Mouse (Mus musculus) forebrain, embryonic 11.5 days (tissue): ENCODE results near the gene Baz2b. TPM values are rescaled to one million over a fixed set of nuclear protein-coding genes. Genes with fewer than 3 reads are reported as not detected.

ENCODE experiments used
- ATAC-seq: fragments of 200-750 bp; cut with Nextera tagmentation; replicated peaks from 2 replicates; pipeline ENCODE4 v1.8.0; 2017; ENCODE audit warnings: moderate TSS enrichment; ENCODE audit not compliant: low FRiP score
- DNase-seq: peaks from one replicate; pipeline ENCODE4 v3.0.0-alpha.2; 2017; ENCODE audit warnings: low spot score
- H3K27ac ChIP-seq: fragments of 300-500 bp; sonication (generic); 2 replicates; pipeline ENCODE4 v1.5.1; 2014; ENCODE audit warnings: low read depth, low read length
- H3K27me3 ChIP-seq: fragments of 300-500 bp; sonication (generic); 2 replicates; pipeline ENCODE4 v1.6.1; 2014; ENCODE audit warnings: mild to moderate bottlenecking, low read length, mixed read lengths; ENCODE audit not compliant: control insufficient read depth, insufficient read depth
- H3K36me3 ChIP-seq: fragments of 300-500 bp; sonication (generic); 2 replicates; pipeline ENCODE4 v1.6.1; 2014; ENCODE audit warnings: mild to moderate bottlenecking, low read length, moderate library complexity, mixed read lengths; ENCODE audit not compliant: control insufficient read depth, insufficient read depth
- H3K4me1 ChIP-seq: fragments of 300-500 bp; sonication (generic); replicated peaks from 2 replicates; pipeline ENCODE4 v1.6.1; 2014; ENCODE audit warnings: low read length, mixed read lengths; ENCODE audit not compliant: control insufficient read depth, insufficient read depth
- H3K4me2 ChIP-seq: fragments of 300-500 bp; sonication (generic); 2 replicates; pipeline ENCODE4 v1.6.1; 2014; ENCODE audit warnings: low read depth, mild to moderate bottlenecking, low read length, moderate library complexity, mixed read lengths; ENCODE audit not compliant: severe bottlenecking
- H3K4me3 ChIP-seq: fragments of 300-500 bp; sonication (generic); 2 replicates; pipeline ENCODE4 v1.5.1; 2014; ENCODE audit warnings: low read depth, low read length
- H3K9ac ChIP-seq: fragments of 300-500 bp; sonication (generic); 2 replicates; pipeline ENCODE4 v1.6.1; 2014; ENCODE audit warnings: low read length
- H3K9me3 ChIP-seq: fragments of 300-500 bp; sonication (generic); 2 replicates; pipeline ENCODE4 v1.6.1; 2016; ENCODE audit warnings: low read length, mixed read lengths; ENCODE audit not compliant: control insufficient read depth
- WGBS: fragments of 180-500 bp; shearing (Covaris S2); extraction: QIAGEN DNeasy Blood & Tissue Kit; methylation state at CpG from one replicate; pipeline ENCODE4 v1.1.7; 2014; 5-methylcytosine and 5-hydroxymethylcytosine counted together
- polyA plus RNA-seq: library from polyadenylated mRNA; unstranded; fragments of >200 nt; fragmentation: Nextera tagmentation; extraction: Ambion mirVana; gene quantifications from 2 replicates; pipeline ENCODE4 v1.2.1, GENCODE M21; 2014

Gene Baz2b
- polyA plus RNA-seq, 1 experiment from 2014 or later: 84.0 TPM

DNA sequence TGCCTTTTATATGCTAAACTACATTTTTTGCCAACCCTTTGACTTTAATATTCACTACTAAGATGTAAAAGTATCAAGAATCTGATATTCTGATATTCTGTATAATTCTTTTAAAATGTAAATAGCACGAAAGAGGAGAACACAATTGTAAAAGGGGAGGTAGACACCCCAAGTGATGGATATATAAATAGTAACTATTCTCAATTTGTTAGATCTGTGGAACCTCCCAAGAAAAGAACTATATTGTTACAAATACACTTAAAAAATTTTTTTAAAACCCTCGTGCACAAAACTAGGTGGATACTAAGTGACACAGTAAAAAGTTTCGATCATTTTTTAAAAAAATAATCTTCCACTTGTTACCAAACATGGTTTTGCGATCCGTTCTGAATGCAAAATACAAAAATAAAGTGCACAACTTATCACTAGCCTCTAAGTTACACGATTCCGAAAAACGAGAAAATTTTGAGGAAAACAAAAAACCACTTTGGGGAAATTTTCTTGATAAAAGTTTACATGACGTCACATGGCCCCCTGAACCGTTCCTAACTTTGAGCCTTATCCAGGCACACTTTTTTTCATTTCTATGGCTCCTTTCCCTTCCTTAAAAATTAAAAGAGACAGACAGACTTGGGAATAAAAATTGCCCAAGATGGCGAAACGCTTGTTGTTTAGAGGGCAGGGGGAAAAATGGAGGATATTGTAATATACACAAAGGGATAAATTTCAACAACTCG is 85.6 kb downstream of the Baz2b start:
- Histone ChIP-seq H3K9ac (peak overlapping the region; percentile 100), H3K27ac (peak overlapping the region; percentile 99), H3K9me3 (no peaks in the 10 kb centered on the region), H3K4me3 (peak overlapping the region; percentile 95), H3K27me3 (no peaks in the 10 kb centered on the region), H3K4me1 (peaks cover 11% of the 10 kb centered on the region), H3K36me3 (no peaks in the 10 kb centered on the region), H3K4me2 (peak overlapping the region; percentile 53)
- DNase-seq: no peak
- 6% methylated on average over 13 of the region's 13 CpGs for WGBS
- ATAC-seq: no peak

GRCm38 (mm10) chr2:60123061-60123874 is 86.4 kb downstream of the Baz2b start:
- ATAC-seq (no peak), DNase-seq (no peak)
- Histone ChIP-seq H3K9me3 (no peaks in the 10 kb centered on the region), H3K9ac (no peak overlapping the region), H3K36me3 (no peaks in the 10 kb centered on the region), H3K4me3 (peak overlapping the region; percentile 14), H3K4me1 (peaks cover 16% of the 10 kb centered on the region), H3K27ac (no peak overlapping the region), H3K27me3 (no peaks in the 10 kb centered on the region), H3K4me2 (peak overlapping the region; percentile 38; the same call in 1 of the 2 replicates)
- WGBS: 43% methylated on average over 6 of the region's 6 CpGs

DNA sequence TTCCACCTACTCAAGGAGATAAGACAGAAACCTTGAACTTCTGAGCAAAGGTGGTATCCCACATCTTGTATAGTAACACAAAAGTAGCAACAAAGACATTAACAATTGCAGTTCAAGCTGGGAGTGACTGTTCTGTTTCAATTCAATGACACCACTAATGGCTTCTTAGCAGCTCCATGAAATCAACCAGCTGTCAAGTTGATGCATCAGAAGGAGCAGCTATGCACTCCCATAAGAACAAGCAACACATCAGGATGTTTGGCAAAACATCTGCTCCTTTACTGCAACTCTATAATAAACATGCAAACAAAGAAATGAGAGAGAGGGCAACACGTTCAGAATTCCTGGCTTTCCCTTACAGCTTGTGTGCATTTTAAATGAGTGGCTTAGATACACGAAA is 87.5 kb downstream of the Baz2b start:
- no peaks in the 10 kb centered on the region for H3K36me3 ChIP-seq
- H3K9me3 ChIP-seq: no peaks in the 10 kb centered on the region
- no peak overlapping the region for H3K27ac ChIP-seq
- no peak overlapping the region; the same call in 1 of the 2 replicates for H3K4me2 ChIP-seq
- ATAC-seq: no peak
- no peak for DNase-seq
- no peaks in the 10 kb centered on the region for H3K27me3 ChIP-seq
- H3K4me1 ChIP-seq: peaks cover 18% of the 10 kb centered on the region
- no peak overlapping the region for H3K9ac ChIP-seq
- H3K4me3 ChIP-seq: no peak overlapping the region
- whole genome bisulfite sequencing: 40% methylated on average over 2 of the region's 2 CpGs

- Histone ChIP-seq H3K9ac (no peak overlapping the region), H3K27me3 (no peaks in the 10 kb centered on the region), H3K36me3 (no peaks in the 10 kb centered on the region), H3K4me1 (peaks cover 23% of the 10 kb centered on the region), H3K9me3 (no peaks in the 10 kb centered on the region), H3K4me2 (no peak overlapping the region), H3K4me3 (no peak overlapping the region), H3K27ac (no peak overlapping the region)
- WGBS: 58% methylated on average over 2 of the region's 2 CpGs
- no peak for ATAC-seq
- no peak for DNase-seq
These were observed 89.0 kb downstream of the Baz2b start for GRCm38 (mm10) chr2:60120681-60121080.

- H3K4me2 ChIP-seq: no peak overlapping the region
- peaks cover 23% of the 10 kb centered on the region for H3K4me1 ChIP-seq
- H3K9ac ChIP-seq: no peak overlapping the region
- H3K36me3 ChIP-seq: no peaks in the 10 kb centered on the region
- WGBS: 41% methylated on average over 10 of the region's 10 CpGs
- no peak overlapping the region for H3K4me3 ChIP-seq
- no peaks in the 10 kb centered on the region for H3K27me3 ChIP-seq
- no peak overlapping the region; the same call in 1 of the 2 replicates for H3K27ac ChIP-seq
- DNase-seq (no peak), ATAC-seq (no peak; the same call in 1 of the 2 replicates)
- H3K9me3 ChIP-seq: no peaks in the 10 kb centered on the region
These were observed 90.7 kb downstream of the Baz2b start for GRCm38 (mm10) chr2:60118684-60119558.

DNA sequence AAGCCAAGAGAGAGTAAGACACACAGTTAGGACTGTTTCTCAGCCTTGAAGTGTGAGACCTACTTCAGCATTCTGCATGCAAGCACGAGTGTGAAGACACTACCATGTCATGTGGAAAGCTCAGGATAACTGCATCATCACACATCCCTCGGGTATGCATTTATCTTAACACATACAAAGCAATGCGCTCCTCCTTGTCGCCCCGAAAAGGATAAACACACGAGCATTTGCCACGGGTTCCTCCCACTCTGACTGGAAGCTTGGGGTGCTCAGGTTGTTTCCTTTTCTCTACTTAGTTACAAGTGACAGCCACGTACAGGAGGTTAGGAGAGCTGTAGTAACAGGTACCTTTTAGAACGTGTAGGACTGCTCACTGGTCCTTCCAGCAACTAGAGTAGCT is 91.8 kb downstream of the Baz2b start:
- H3K27me3 ChIP-seq: no peaks in the 10 kb centered on the region
- H3K4me3 ChIP-seq: no peak overlapping the region
- H3K36me3 ChIP-seq: peaks cover 3% of the 10 kb centered on the region; the same call in 1 of the 2 replicates
- no peak overlapping the region for H3K4me2 ChIP-seq
- peaks cover 23% of the 10 kb centered on the region for H3K4me1 ChIP-seq
- H3K9me3 ChIP-seq: no peaks in the 10 kb centered on the region
- no peak overlapping the region for H3K27ac ChIP-seq
- WGBS: 77% methylated on average over 9 of the region's 9 CpGs
- H3K9ac ChIP-seq: no peak overlapping the region
- ATAC-seq (no peak), DNase-seq (no peak)

DNA sequence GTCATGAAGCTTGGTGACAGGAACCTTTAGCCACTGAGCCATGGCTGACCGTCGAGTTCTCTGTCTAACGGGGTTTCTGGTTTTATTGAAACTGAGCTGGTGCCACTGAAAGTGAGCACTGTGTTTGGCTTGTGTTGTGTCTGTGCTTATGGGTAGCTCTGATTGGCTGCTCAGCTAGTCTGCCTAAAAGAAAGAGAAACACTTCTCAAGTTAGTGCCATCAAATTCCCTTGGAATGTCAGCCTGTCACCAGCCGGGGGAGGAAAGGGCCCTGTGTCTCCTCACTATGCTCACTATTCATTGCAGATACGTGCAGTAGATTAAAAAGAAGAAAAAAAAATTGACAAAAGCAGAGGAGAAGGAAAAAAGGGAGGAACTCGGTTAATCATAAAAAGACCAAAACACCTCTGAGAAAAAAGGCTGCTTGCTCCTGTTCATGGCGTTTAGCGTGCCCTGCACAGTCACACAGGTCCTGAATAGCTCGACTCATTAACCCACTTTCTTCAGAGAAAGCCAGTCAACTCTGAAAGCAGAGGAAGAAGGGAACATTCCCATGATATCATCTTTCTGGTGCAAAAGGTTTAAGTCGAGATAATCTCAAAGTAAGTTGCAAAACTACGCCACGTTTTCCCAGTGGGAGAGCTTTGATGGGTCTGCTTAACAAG is 93.6 kb downstream of the Baz2b start:
- H3K4me1 ChIP-seq: peaks cover 18% of the 10 kb centered on the region
- H3K27me3 ChIP-seq: no peaks in the 10 kb centered on the region
- no peak overlapping the region for H3K9ac ChIP-seq
- peaks cover 1% of the 10 kb centered on the region for H3K9me3 ChIP-seq
- no peak overlapping the region for H3K4me3 ChIP-seq
- H3K4me2 ChIP-seq: no peak overlapping the region
- no peak for DNase-seq
- no peak overlapping the region for H3K27ac ChIP-seq
- ATAC-seq: no peak
- peaks cover 4% of the 10 kb centered on the region; the same call in 1 of the 2 replicates for H3K36me3 ChIP-seq
- WGBS: 32% methylated on average over 12 of the region's 12 CpGs

DNA sequence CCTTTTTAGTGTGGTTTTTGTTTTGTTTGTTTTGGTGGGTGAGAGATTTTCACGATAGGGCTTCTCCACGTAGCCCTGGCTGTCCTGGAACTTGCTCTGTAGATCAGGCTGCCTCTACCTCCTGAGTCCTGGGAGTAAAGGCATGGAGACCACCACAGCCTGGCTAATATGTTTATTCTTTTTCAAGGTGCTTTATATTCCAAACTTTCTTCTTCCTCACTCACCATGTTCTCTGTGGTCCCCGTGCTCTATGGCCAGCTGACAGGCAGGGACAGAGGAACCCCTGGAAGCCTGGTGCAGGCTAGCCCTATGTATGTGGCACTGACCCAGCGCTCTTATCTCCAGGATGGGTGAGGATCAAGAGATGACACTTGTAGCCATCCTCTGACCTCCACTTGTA is 94.7 kb downstream of the Baz2b start:
- no peak overlapping the region for H3K4me2 ChIP-seq
- ATAC-seq: no peak
- no peak for DNase-seq
- no peak overlapping the region for H3K9ac ChIP-seq
- H3K9me3 ChIP-seq: peaks cover 4% of the 10 kb centered on the region
- H3K27ac ChIP-seq: no peak overlapping the region
- no peaks in the 10 kb centered on the region for H3K27me3 ChIP-seq
- H3K4me3 ChIP-seq: no peak overlapping the region
- H3K36me3 ChIP-seq: peaks cover 7% of the 10 kb centered on the region; the same call in 1 of the 2 replicates
- WGBS: 93% methylated on average over 4 of the region's 4 CpGs
- peaks cover 12% of the 10 kb centered on the region for H3K4me1 ChIP-seq
